Mouse (Mus musculus) lung, postnatal 0 days (tissue): ENCODE measurements around the gene Agbl1. TPM values are rescaled to one million over a fixed set of nuclear protein-coding genes. Genes with fewer than 3 reads are reported as not detected.

Experiments used
- ATAC-seq: fragments of 200-750 bp; cut with Nextera tagmentation; 2 replicates; pipeline ENCODE4 v1.8.0; 2017; ENCODE audit warnings: moderate library complexity
- DNase-seq: peaks from one replicate; pipeline ENCODE4 v3.0.0-alpha.2; 2016; ENCODE audit warnings: low spot score
- H3K27ac ChIP-seq: fragments of 300-500 bp; sonication (generic); 2 replicates; pipeline ENCODE4 v1.5.1; 2014; ENCODE audit warnings: antibody characterized with exemption, mild to moderate bottlenecking, low read length, mixed read lengths
- H3K27me3 ChIP-seq: fragments of 300-500 bp; sonication (generic); replicated peaks from 2 replicates; pipeline ENCODE4 v1.6.1; 2014; ENCODE audit warnings: low read length, mixed read lengths; ENCODE audit not compliant: insufficient read depth
- H3K36me3 ChIP-seq: fragments of 300-500 bp; sonication (generic); 2 replicates; pipeline ENCODE4 v1.6.1; 2014; ENCODE audit warnings: low read length, mixed read lengths; ENCODE audit not compliant: insufficient read depth
- H3K4me1 ChIP-seq: fragments of 300-500 bp; sonication (generic); 2 replicates; pipeline ENCODE4 v1.6.1; 2014; ENCODE audit warnings: antibody characterized with exemption, low read depth, low read length, mixed read lengths; ENCODE audit not compliant: insufficient read depth
- H3K4me2 ChIP-seq: fragments of 300-500 bp; sonication (generic); replicated peaks from 2 replicates; pipeline ENCODE4 v1.6.1; 2014; ENCODE audit warnings: low read depth, mild to moderate bottlenecking, low read length, moderate library complexity, mixed read lengths
- H3K4me3 ChIP-seq: fragments of 300-500 bp; sonication (generic); 2 replicates; pipeline ENCODE4 v1.5.1; 2014; ENCODE audit warnings: low read depth, low read length
- H3K9ac ChIP-seq: fragments of 300-500 bp; sonication (generic); replicated peaks from 2 replicates; pipeline ENCODE4 v1.6.1; 2014; ENCODE audit warnings: low read depth, mild to moderate bottlenecking
- H3K9me3 ChIP-seq: fragments of 300-500 bp; sonication (generic); 2 replicates; pipeline ENCODE4 v1.6.1; 2016; ENCODE audit warnings: low read length, mixed read lengths
- CTCF ChIP-seq: IDR thresholded peaks from 2 replicates; pipeline ENCODE4 v1.5.1; 2016; ENCODE audit warnings: antibody characterized with exemption, mild to moderate bottlenecking
- EP300 ChIP-seq: IDR thresholded peaks from 2 replicates; pipeline ENCODE4 v1.6.1; 2016; ENCODE audit warnings: antibody characterized with exemption, mild to moderate bottlenecking, control low read depth
- WGBS: fragments of 180-500 bp; shearing (Covaris S2); extraction: QIAGEN DNeasy Blood & Tissue Kit; methylation state at CpG from one replicate; pipeline ENCODE4 v1.1.7; 2014; 5-methylcytosine and 5-hydroxymethylcytosine counted together
- polyA plus RNA-seq: library from polyadenylated mRNA; unstranded; fragments of >200 nt; fragmentation: Nextera tagmentation; extraction: Ambion mirVana; gene quantifications from 2 replicates; pipeline ENCODE4 v1.2.1, GENCODE M21; 2015

Gene Agbl1
- not detected in 2 replicates for polyA plus RNA-seq

DNA sequence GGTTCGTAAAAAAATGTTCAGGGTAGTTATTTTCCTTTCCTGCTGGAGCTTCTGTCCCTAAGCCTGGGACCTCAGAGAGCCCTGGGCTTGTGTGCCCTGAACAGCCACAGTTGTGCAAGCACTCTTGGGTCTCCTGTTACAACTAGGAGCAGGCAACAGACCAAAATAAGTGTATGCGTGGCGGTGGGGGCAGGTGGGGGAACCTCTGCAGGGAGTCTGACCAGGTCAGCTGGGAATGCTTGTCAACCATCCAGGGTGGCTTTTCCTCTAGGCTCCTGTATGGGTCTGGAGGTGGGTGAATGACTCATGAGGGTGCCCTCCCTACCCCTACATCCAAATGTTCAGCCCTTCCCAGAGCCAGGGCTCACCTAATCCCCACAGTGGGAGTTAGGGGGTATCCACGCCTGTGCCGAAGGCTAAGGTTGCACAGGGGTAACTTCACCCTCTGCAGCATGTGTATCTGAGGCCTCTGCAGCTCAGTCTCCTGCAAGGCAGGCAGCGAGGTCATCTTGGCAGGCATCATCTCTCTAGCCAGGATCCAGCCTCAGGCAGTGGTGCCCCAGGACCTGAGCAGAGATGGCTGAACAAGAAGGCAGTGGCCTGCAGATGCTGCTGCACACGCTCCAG is at the start of gene Agbl1:
Agbl1 (plus strand) TSS at position 577 of the 627 bp plus-strand sequence.
- 46% methylated on average over 7 of the region's 7 CpGs for WGBS
- H3K27ac ChIP-seq, result no peak within 1 kb of the TSS
- no peak within 1 kb of the TSS for H3K9ac ChIP-seq
- no peaks in the 10 kb centered on the region for H3K27me3 ChIP-seq
- ATAC-seq, result no peak
- H3K9me3 ChIP-seq, result no peaks in the 10 kb centered on the region
- no peak within 1 kb of the TSS for H3K4me3 ChIP-seq
- TF ChIP-seq CTCF (no peak), EP300 (no peak)
- no peak for DNase-seq
- no peaks in the 10 kb centered on the region for H3K4me1 ChIP-seq
- no peak within 1 kb of the TSS for H3K4me2 ChIP-seq
- H3K36me3 ChIP-seq, result no peaks in the 10 kb centered on the region

DNA sequence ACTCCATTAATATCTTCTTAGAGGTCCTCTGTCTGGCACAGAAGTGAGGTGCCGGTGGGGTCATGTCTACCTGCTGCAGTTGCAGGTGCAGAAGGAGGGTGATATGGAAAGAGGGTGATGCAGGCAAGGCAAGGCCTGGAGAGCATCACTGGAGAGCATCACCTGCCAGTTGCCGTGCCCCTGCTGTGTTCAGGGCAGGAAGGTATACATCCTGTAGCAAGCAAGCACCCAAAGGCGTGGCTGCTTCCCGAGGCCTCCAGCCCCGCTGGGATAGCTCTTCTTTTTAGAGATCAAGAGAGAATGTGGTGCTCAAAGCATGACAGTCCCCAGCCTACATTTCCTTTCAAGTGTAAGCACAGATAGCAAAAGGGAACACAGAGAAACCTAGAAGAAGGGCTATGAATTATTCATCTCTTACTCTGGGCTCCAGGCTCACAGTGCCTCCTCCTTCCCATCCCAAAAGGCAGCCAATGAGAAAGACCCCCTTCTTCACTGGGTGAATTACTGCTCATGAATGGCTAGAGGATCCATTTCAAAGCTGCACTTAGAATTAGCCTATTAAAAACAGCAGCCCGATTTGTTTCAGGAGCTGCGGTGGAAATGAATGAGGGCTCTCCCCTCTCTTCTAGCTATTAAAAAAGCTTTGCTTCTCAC is 44.6 kb upstream of the Agbl1 start:
- 49% methylated on average over 7 of the region's 7 CpGs for WGBS
- H3K27me3 ChIP-seq, result no peaks in the 10 kb centered on the region
- H3K36me3 ChIP-seq, result no peaks in the 10 kb centered on the region
- no peaks in the 10 kb centered on the region for H3K4me1 ChIP-seq
- TF ChIP-seq EP300 (no peak), CTCF (no peak)
- DNase-seq, result no peak
- no peak overlapping the region for H3K4me3 ChIP-seq
- H3K9ac ChIP-seq, result no peak overlapping the region
- H3K27ac ChIP-seq, result no peak overlapping the region
- ATAC-seq, result no peak
- H3K9me3 ChIP-seq, result no peaks in the 10 kb centered on the region
- no peak overlapping the region for H3K4me2 ChIP-seq

- WGBS, result 49% methylated on average over 6 of the region's 6 CpGs
- Histone ChIP-seq H3K4me2 (no peak overlapping the region), H3K27me3 (no peaks in the 10 kb centered on the region), H3K9ac (no peak overlapping the region), H3K4me3 (no peak overlapping the region), H3K27ac (no peak overlapping the region), H3K9me3 (no peaks in the 10 kb centered on the region), H3K4me1 (no peaks in the 10 kb centered on the region), H3K36me3 (no peaks in the 10 kb centered on the region)
- DNase-seq, result no peak
- TF ChIP-seq CTCF, result no peak
- no peak for TF ChIP-seq EP300
- ATAC-seq, result no peak
These were observed 44.0 kb upstream of the Agbl1 start for GRCm38 (mm10) chr7:76185681-76186121.

DNA sequence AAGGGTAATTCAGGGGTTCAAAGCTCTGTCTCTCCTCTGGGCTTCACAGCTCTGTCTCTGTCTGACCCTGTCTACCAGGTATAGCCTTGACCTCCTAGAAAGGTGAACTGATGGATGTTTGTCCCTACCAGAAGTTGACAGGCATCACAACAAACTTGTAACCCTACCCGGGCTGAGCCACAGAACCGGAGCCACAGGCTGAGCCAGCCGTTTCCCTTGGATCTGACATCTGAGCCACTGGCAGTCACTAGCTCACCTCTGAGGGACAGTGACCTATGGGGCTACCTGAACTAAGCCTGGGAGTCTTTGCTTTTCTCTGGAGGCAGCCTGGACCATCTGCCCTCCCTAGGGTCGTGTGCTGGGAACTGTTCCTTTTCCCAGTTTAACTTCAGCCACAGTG is 11.1 kb upstream of the Agbl1 start:
- TF ChIP-seq EP300 (no peak), CTCF (no peak)
- DNase-seq (no peak), ATAC-seq (no peak)
- Histone ChIP-seq H3K27ac (no peak overlapping the region), H3K9ac (no peak overlapping the region), H3K4me1 (no peaks in the 10 kb centered on the region), H3K36me3 (no peaks in the 10 kb centered on the region), H3K4me2 (no peak overlapping the region), H3K9me3 (no peaks in the 10 kb centered on the region), H3K4me3 (no peak overlapping the region), H3K27me3 (no peaks in the 10 kb centered on the region)
- 53% methylated on average over 4 of the region's 4 CpGs for WGBS

GRCm38 (mm10) chr7:76219797-76220469 is 9.8 kb upstream of the Agbl1 start:
- no peak for DNase-seq
- no peaks in the 10 kb centered on the region for H3K9me3 ChIP-seq
- no peak overlapping the region for H3K27ac ChIP-seq
- no peak for ATAC-seq
- no peak overlapping the region for H3K4me2 ChIP-seq
- H3K9ac ChIP-seq, result no peak overlapping the region
- no peaks in the 10 kb centered on the region for H3K36me3 ChIP-seq
- no peaks in the 10 kb centered on the region for H3K27me3 ChIP-seq
- no peaks in the 10 kb centered on the region for H3K4me1 ChIP-seq
- 79% methylated on average over 7 of the region's 7 CpGs for WGBS
- H3K4me3 ChIP-seq, result no peak overlapping the region
- TF ChIP-seq EP300 (no peak), CTCF (no peak)

- no peaks in the 10 kb centered on the region for H3K27me3 ChIP-seq
- no peak overlapping the region for H3K4me3 ChIP-seq
- H3K27ac ChIP-seq, result no peak overlapping the region
- WGBS, result 68% methylated on average over 2 of the region's 2 CpGs
- no peak overlapping the region for H3K9ac ChIP-seq
- H3K4me2 ChIP-seq, result no peak overlapping the region
- DNase-seq, result no peak
- no peak for ATAC-seq
- TF ChIP-seq CTCF (no peak), EP300 (no peak)
- H3K9me3 ChIP-seq, result no peaks in the 10 kb centered on the region
- H3K4me1 ChIP-seq, result no peaks in the 10 kb centered on the region
- no peaks in the 10 kb centered on the region for H3K36me3 ChIP-seq
These were observed 7.0 kb upstream of the Agbl1 start for GRCm38 (mm10) chr7:76222691-76223090.
